Mouse (Mus musculus) kidney, embryonic 14.5 days (tissue): Measurements from ENCODE around the gene Emc10. TPM values are rescaled to one million over a fixed set of nuclear protein-coding genes. Genes with fewer than 3 reads are reported as not detected.

ENCODE experiments used
- ATAC-seq: fragments of 200-750 bp; cut with Nextera tagmentation; 2 replicates; pipeline ENCODE4 v1.8.0; 2017; ENCODE audit warnings: moderate number of reproducible peaks, mild to moderate bottlenecking, moderate TSS enrichment, moderate library complexity; ENCODE audit not compliant: low FRiP score, low TSS enrichment
- H3K27ac ChIP-seq: fragments of 300-500 bp; sonication (generic); 2 replicates; pipeline ENCODE4 v1.5.1; 2014; ENCODE audit warnings: low read depth, mild to moderate bottlenecking, low read length, moderate library complexity, mixed read lengths
- H3K27me3 ChIP-seq: fragments of 300-500 bp; sonication (generic); 2 replicates; pipeline ENCODE4 v1.6.1; 2014; ENCODE audit warnings: mild to moderate bottlenecking, low read length; ENCODE audit not compliant: control insufficient read depth, insufficient read depth
- H3K36me3 ChIP-seq: fragments of 300-500 bp; sonication (generic); 2 replicates; pipeline ENCODE4 v1.6.1; 2014; ENCODE audit warnings: low read length, mixed read lengths; ENCODE audit not compliant: control insufficient read depth, insufficient read depth
- H3K4me1 ChIP-seq: fragments of 300-500 bp; sonication (generic); 2 replicates; pipeline ENCODE4 v1.6.1; 2014; ENCODE audit warnings: low read length, mixed read lengths; ENCODE audit not compliant: control insufficient read depth, insufficient read depth
- H3K4me2 ChIP-seq: fragments of 300-500 bp; sonication (generic); replicated peaks from 2 replicates; pipeline ENCODE4 v1.6.1; 2014; ENCODE audit warnings: low read depth, mild to moderate bottlenecking, low read length
- H3K4me3 ChIP-seq: fragments of 300-500 bp; sonication (generic); 2 replicates; pipeline ENCODE4 v1.5.1; 2014; ENCODE audit warnings: mild to moderate bottlenecking, low read length
- H3K9ac ChIP-seq: fragments of 300-500 bp; sonication (generic); 2 replicates; pipeline ENCODE4 v1.6.1; 2014; ENCODE audit warnings: low read depth, mild to moderate bottlenecking, low read length, moderate library complexity
- H3K9me3 ChIP-seq: fragments of 300-500 bp; sonication (generic); 2 replicates; pipeline ENCODE4 v1.6.1; 2016; ENCODE audit warnings: low read length; ENCODE audit not compliant: control insufficient read depth
- WGBS: fragments of 180-500 bp; shearing (Covaris S2); extraction: QIAGEN DNeasy Blood & Tissue Kit; methylation state at CpG from one replicate; pipeline ENCODE4 v1.1.7; 2014; 5-methylcytosine and 5-hydroxymethylcytosine counted together
- polyA plus RNA-seq: library from polyadenylated mRNA; unstranded; fragments of >200 nt; fragmentation: Nextera tagmentation; extraction: Ambion mirVana; gene quantifications from 2 replicates; pipeline ENCODE4 v1.2.1, GENCODE M21; 2014

The Emc10 gene
- 122 and 138 TPM in 2 replicates for polyA plus RNA-seq

DNA sequence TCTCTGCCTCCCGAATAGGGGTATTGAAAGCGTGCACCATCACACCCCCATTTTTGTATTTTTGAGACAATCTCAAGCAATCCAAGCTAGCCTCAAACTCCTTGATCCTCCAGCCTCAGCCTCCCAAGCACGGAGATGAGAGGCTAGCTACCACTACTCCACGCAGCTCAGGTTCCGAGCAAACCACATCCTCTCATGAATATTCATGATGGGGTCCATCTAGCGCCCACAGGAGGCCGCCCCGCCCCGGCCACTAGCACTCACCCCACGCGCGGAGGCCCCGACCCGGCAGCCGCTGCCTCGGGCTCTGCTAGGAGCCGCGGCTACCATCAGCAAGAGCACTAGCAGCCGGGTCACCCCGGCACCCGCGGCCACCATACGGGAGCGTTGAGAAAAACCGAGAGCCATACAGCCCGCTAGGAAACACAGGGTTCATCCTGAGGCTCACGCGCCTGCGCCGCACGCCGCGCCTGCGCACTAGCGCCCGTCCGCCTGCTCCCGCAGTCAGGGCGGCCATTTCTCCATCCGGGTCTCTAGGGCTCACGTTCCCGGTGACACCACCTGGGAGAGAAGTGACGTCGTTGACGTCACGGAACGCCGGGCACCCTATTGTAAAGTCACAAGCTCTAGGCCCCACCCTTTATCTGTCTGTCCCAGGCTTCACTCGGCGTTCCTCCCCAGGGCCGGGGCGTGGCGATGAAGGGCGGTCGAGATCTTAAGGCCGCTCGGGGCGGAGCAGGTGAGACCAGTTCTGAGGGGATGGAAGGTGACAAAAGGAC, at the start of gene Emc10, which contains the start of gene Fam71e1:
TSS of gene Emc10 (minus strand) at position 538 of the 779 bp plus-strand sequence.
TSS of gene Fam71e1 (plus strand) at position 590 of the 779 bp plus-strand sequence.
- no peaks in the 10 kb centered on the region for H3K9me3 ChIP-seq
- peak; percentile 97 for ATAC-seq
- H3K36me3 ChIP-seq = peaks cover 21% of the 10 kb centered on the region
- H3K27me3 ChIP-seq = no peaks in the 10 kb centered on the region
- peak within 1 kb of the TSS; percentile 79 for H3K4me3 ChIP-seq
- H3K4me2 ChIP-seq = peak within 1 kb of the TSS; percentile 60
- peaks cover 5% of the 10 kb centered on the region; the same call in 1 of the 2 replicates for H3K4me1 ChIP-seq
- peak within 1 kb of the TSS; percentile 67 for H3K9ac ChIP-seq
- H3K27ac ChIP-seq = peak within 1 kb of the TSS; percentile 87
- WGBS = under 1% methylated on average over 58 of the region's 58 CpGs

DNA sequence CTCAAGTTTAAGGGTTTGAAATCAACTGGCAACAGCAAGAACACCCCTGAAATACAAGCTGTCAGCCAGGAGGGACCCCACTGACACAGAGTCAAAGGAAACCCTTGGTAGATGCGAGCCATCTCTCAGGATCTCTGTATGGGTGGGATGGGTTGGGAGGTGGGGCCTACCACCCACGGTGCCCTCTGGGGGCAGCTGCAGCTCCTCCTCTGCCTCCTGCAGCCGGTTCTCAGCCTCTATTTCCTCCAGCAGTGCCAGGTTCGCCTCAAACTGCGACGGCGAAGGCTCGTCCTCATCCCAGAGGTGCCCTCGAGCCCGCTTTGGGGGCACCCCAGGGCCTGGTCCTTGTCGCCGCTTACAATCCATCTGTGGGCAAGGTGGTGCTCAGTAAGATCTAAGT, 46.7 kb upstream of the Emc10 start:
- no peak for ATAC-seq
- Histone ChIP-seq H3K9ac (no peak overlapping the region), H3K27ac (no peak overlapping the region), H3K4me1 (peaks cover 4% of the 10 kb centered on the region), H3K4me3 (no peak overlapping the region), H3K27me3 (no peaks in the 10 kb centered on the region), H3K9me3 (no peaks in the 10 kb centered on the region), H3K4me2 (no peak overlapping the region), H3K36me3 (peaks cover 48% of the 10 kb centered on the region)
- WGBS = 83% methylated on average over 12 of the region's 12 CpGs

DNA sequence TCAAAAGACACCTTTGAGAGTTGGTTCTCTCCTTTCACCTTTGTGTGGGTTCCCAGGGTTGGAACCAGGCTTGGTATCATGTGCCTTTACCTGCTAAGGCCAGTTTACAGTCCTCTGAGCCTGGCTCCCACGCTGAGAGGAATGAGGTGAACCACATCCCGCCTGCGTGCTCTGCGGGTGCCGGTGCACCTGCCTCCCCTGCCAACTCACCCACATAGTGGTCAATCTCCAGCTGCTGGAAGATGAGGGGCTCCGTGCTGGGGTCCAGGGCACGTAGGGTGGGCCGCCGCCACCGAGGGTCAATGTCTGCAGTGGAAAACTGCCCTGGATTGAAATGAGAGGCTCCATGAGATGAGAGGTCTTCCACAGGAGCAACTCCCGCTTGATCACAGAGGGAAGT, 46.2 kb upstream of the Emc10 start:
- Histone ChIP-seq H3K4me1 (peaks cover 2% of the 10 kb centered on the region), H3K9me3 (no peaks in the 10 kb centered on the region), H3K36me3 (peaks cover 53% of the 10 kb centered on the region), H3K9ac (no peak overlapping the region), H3K27ac (no peak overlapping the region), H3K4me2 (no peak overlapping the region), H3K4me3 (no peak overlapping the region), H3K27me3 (no peaks in the 10 kb centered on the region)
- WGBS = 94% methylated on average over 11 of the region's 11 CpGs
- no peak for ATAC-seq

DNA sequence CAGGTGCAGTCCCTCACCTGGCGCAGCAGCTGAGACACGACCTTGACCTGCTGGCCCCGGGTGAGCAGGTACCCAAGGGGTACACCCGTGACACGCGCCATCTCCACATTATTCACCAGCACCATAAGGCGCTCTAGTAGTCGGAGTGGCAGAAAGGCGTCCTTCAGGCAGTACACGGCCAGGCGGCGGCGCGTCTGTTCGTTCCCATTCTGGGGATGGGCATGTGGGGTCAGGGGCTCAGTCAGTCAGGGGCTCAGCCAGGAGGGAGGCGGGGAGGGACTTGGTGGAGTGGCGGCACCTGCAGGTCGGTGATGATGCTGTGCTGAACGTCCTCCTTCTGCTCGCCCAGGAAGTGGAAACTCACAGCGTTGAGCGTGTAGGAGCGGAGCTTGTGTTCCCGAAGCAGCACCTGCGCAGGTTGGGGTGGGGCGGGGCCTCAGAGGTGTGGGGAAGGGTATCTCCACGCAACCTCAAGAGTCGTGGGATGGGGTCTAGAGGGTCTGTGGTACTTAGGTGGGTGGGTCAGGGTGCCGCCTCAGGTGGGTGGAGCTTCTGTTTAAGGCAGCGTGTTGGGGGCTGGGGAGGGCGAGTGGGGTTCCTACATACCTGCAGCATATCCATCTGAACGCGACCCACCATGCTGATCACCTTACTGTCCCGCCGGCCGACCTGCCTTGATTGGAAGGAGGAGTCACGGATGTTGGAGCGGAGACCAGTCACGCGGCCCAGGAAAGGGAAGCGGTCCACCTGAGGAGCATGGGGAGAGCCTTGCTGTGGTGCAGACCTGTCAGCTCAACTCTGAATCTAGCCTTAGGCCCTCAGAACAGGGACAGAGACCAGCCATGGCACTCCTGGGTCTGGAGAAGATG, 42.7 kb upstream of the Emc10 start:
- WGBS = 92% methylated on average over 41 of the region's 41 CpGs
- ATAC-seq = no peak
- Histone ChIP-seq H3K9me3 (no peaks in the 10 kb centered on the region), H3K27ac (no peak overlapping the region), H3K27me3 (no peaks in the 10 kb centered on the region), H3K4me1 (no peaks in the 10 kb centered on the region), H3K9ac (no peak overlapping the region), H3K36me3 (peaks cover 88% of the 10 kb centered on the region), H3K4me3 (no peak overlapping the region), H3K4me2 (no peak overlapping the region)

DNA sequence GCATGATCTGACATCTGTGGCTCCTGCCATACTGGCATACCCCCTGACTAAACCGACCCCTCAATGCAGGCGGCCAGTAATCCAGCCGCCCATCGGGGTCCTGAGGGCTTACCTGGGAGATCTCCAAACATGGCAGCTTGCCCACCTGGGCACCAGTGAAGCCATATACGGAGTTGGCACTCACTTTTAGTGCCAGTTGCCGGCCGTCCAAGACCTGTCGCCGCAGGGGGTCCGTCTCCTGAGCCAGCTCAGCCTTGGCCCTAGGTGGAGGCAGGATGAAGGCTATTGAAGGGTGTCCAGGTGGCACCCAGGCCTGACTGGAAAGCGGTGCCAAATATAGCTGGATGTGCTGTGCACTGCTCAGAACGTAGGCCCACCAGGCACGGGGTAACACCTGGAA, 41.2 kb upstream of the Emc10 start:
- 92% methylated on average over 13 of the region's 13 CpGs for WGBS

DNA sequence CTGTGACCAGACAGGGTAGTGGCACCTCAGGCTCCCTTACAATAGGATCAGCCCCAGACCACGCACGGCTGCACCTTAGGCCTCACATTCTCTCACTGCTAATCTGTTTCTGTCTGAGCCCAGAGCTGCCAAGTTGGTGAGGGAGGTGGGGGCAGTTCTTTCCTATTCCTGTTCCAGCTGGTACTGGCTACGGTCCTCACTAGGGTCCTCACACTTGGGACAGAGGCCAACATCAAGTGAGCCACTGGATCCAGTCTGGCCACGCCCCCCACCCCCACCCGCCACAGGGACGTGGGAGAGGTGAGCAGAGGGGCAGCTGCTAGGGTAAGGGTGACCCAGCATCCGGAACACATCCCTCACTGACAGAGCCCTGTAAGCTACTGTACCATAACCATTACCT, 40.7 kb upstream of the Emc10 start:
- Histone ChIP-seq H3K27me3 (no peaks in the 10 kb centered on the region), H3K4me3 (no peak overlapping the region), H3K27ac (no peak overlapping the region), H3K36me3 (peaks cover 92% of the 10 kb centered on the region), H3K9me3 (no peaks in the 10 kb centered on the region), H3K4me1 (no peaks in the 10 kb centered on the region), H3K4me2 (no peak overlapping the region), H3K9ac (no peak overlapping the region)
- 71% methylated on average over 7 of the region's 7 CpGs for WGBS
- ATAC-seq = no peak

More for the DNA sequence above, 41.2 kb upstream of the Emc10 start:
- no peak overlapping the region for H3K9ac ChIP-seq
- H3K27me3 ChIP-seq = no peaks in the 10 kb centered on the region
- ATAC-seq = no peak
- H3K4me2 ChIP-seq = no peak overlapping the region
- no peaks in the 10 kb centered on the region for H3K4me1 ChIP-seq
- H3K4me3 ChIP-seq = no peak overlapping the region
- no peaks in the 10 kb centered on the region for H3K9me3 ChIP-seq
- peaks cover 95% of the 10 kb centered on the region for H3K36me3 ChIP-seq
- H3K27ac ChIP-seq = no peak overlapping the region

DNA sequence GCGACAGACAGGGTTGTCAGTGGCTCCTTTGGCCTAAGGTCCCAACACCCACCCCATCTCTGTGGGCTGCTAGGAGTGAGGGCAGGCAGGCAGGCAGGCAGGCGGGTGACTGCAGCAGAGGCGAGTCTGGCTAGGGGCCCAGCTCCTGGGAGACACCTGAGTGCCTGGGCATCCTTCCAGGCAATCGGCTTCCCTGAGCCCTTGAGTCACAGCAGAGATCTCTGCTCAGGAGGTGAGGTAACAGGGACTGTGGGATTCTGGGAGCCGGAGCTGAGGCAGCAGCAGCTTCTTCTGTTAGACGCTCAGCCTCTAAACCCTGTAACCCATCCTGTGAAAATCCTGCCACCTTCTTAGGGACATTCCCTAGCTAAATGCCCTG, 40.2 kb upstream of the Emc10 start:
- Histone ChIP-seq H3K9ac (no peak overlapping the region), H3K4me1 (no peaks in the 10 kb centered on the region), H3K27me3 (no peaks in the 10 kb centered on the region), H3K9me3 (no peaks in the 10 kb centered on the region), H3K36me3 (peaks cover 88% of the 10 kb centered on the region), H3K27ac (no peak overlapping the region), H3K4me2 (no peak overlapping the region), H3K4me3 (no peak overlapping the region)
- ATAC-seq = no peak
- 96% methylated on average over 6 of the region's 6 CpGs for WGBS

DNA sequence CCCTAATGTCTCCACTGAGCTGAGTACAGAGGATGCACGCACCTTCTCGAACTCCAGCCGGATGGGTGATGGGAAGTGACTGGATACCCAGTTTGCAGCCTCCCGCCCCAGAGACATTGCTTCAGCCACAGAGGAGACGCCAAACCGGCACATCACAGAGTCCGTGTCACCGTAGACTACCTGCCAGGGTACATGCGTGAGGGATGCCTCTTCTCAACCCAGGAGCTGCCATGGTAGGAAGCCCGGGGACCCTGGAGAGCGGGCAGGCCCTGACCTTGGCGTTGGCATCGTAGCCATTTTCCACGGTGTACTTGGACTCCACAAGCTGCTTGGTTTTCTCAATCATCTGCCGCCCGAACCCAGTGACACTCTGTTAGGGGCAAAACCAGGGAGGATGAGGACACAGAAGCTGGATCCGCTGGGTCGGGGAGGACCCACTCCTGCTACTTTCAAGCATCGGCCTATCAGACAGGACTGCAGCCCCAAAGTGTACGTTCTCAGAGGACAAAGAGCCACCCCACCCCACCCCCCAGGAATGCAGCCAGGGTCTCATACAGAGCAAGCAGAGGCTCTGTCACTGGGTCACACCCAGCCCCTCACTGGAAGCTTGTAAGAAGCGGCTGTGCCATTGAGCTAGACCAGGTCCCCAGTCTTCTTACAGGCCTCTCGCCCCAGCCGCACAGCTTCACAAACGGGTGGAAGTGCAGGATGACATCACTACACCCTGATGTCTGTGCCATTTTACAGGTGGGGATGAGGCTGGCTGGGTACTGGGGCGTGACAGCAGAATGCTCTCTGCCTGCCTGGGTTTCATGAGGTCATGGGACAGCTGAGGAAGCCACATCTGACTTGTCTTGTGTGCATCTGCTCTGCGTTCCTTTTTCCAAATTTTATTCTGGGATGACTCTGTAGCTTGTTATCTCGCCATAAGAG, 39.6 kb upstream of the Emc10 start:
- H3K4me1 ChIP-seq = no peaks in the 10 kb centered on the region
- no peak overlapping the region for H3K27ac ChIP-seq
- 89% methylated on average over 27 of the region's 27 CpGs for WGBS
- no peaks in the 10 kb centered on the region for H3K9me3 ChIP-seq
- H3K36me3 ChIP-seq = peaks cover 82% of the 10 kb centered on the region
- H3K4me2 ChIP-seq = no peak overlapping the region
- H3K27me3 ChIP-seq = no peaks in the 10 kb centered on the region
- no peak overlapping the region for H3K9ac ChIP-seq
- ATAC-seq = no peak
- H3K4me3 ChIP-seq = no peak overlapping the region
